Mouse (Mus musculus) midbrain, embryonic 15.5 days (tissue): ENCODE results near the gene Gm13279. TPM values are rescaled to one million over a fixed set of nuclear protein-coding genes. Genes with fewer than 3 reads are reported as not detected.

ENCODE experiments used
- polyA plus RNA-seq: library from polyadenylated mRNA; unstranded; fragments of >200 nt; fragmentation: Nextera tagmentation; extraction: Ambion mirVana; gene quantifications from 2 replicates; pipeline ENCODE4 v1.2.1, GENCODE M21; 2015

Gm13279 gene
- polyA plus RNA-seq, 1 experiment from 2014 or later: not detected

Other genes starting within 250 kb of the Gm13279 start
- gene Ifna15, start 239.2 kb upstream of the Gm13279 start, polyA plus RNA-seq: not detected in 2 replicates
- not detected in 2 replicates for gene Ifna14, start 225.6 kb upstream of the Gm13279 start, polyA plus RNA-seq
- gene Ifna9, start 205.0 kb upstream of the Gm13279 start, polyA plus RNA-seq: not detected in 2 replicates
- gene Ifna12, start 194.0 kb upstream of the Gm13279 start, polyA plus RNA-seq: not detected in 2 replicates
- gene C87499, start 163.0 kb upstream of the Gm13279 start, polyA plus RNA-seq: not detected in 2 replicates
- not detected in 2 replicates for gene Ifna13, start 152.9 kb upstream of the Gm13279 start, polyA plus RNA-seq
- not detected in 2 replicates for gene Ifna16, start 120.5 kb upstream of the Gm13279 start, polyA plus RNA-seq
- not detected in 2 replicates for gene Ifna2, start 113.5 kb upstream of the Gm13279 start, polyA plus RNA-seq
- gene Ifnab, start 106.0 kb upstream of the Gm13279 start, polyA plus RNA-seq: not detected in 2 replicates
- 1.2 and 1.6 TPM in 2 replicates for gene Gm26566, start 75.6 kb upstream of the Gm13279 start, polyA plus RNA-seq
- gene Klhl9, start 74.9 kb upstream of the Gm13279 start, polyA plus RNA-seq: 112 and 117 TPM in 2 replicates
- gene Gm13271, start 42.5 kb upstream of the Gm13279 start, polyA plus RNA-seq: not detected in 2 replicates
- gene Gm13283, start 37.3 kb upstream of the Gm13279 start, polyA plus RNA-seq: not detected in 2 replicates
- not detected in 2 replicates for gene Gm13290, start 23.6 kb upstream of the Gm13279 start, polyA plus RNA-seq
- not detected in 2 replicates for gene Gm13289, start 20.5 kb upstream of the Gm13279 start, polyA plus RNA-seq
- not detected in 2 replicates for gene Gm13272, start 17.5 kb upstream of the Gm13279 start, polyA plus RNA-seq
- 0.14 and 0.17 TPM in 2 replicates for gene Ifnz, start 15.3 kb upstream of the Gm13279 start, polyA plus RNA-seq
- not detected in 2 replicates for gene Gm13276, start 11.7 kb upstream of the Gm13279 start, polyA plus RNA-seq
- gene Gm13277, start 8.8 kb upstream of the Gm13279 start, polyA plus RNA-seq: not detected in 2 replicates
- gene Gm13278, start 5.8 kb upstream of the Gm13279 start, polyA plus RNA-seq: not detected in 2 replicates
- not detected in 2 replicates for gene Gm13275, start 2.9 kb upstream of the Gm13279 start, polyA plus RNA-seq
- gene Gm13285, start 2.3 kb downstream of the Gm13279 start, polyA plus RNA-seq: not detected in 2 replicates
- gene Gm13287, start 5.9 kb downstream of the Gm13279 start, polyA plus RNA-seq: not detected in 2 replicates
- gene Gm13288, start 8.1 kb downstream of the Gm13279 start, polyA plus RNA-seq: not detected in 2 replicates
- not detected in 2 replicates for gene Ifna7, start 18.8 kb downstream of the Gm13279 start, polyA plus RNA-seq
- gene Ifna11, start 22.6 kb downstream of the Gm13279 start, polyA plus RNA-seq: not detected in 2 replicates
- not detected in 2 replicates for gene Ifna6, start 30.0 kb downstream of the Gm13279 start, polyA plus RNA-seq
- not detected in 2 replicates for gene Ifna5, start 38.1 kb downstream of the Gm13279 start, polyA plus RNA-seq
- not detected in 2 replicates for gene Ifna4, start 44.5 kb downstream of the Gm13279 start, polyA plus RNA-seq
- not detected in 2 replicates for gene Ifna1, start 52.7 kb downstream of the Gm13279 start, polyA plus RNA-seq
- gene Ifne, start 82.8 kb downstream of the Gm13279 start, polyA plus RNA-seq: not detected in 2 replicates